Mouse (Mus musculus) ES-E14 (cell line): ENCODE data around the gene Rptor.

Source experiments
- CHD2 ChIP-seq: IDR thresholded peaks from 2 replicates; pipeline ENCODE4 v1.6.1; 2014; ENCODE audit warnings: mild to moderate bottlenecking, low read depth, low read length, inconsistent platforms
- ZC3H11A ChIP-seq: IDR thresholded peaks from 2 replicates; pipeline ENCODE4 v1.6.1; 2012; ENCODE audit warnings: low read depth, mild to moderate bottlenecking, inconsistent platforms, low read length, borderline replicate concordance
- ZNF384 ChIP-seq: IDR thresholded peaks from 2 replicates; pipeline ENCODE4 v1.6.1; 2012; ENCODE audit warnings: low read depth, low read length, inconsistent platforms

DNA sequence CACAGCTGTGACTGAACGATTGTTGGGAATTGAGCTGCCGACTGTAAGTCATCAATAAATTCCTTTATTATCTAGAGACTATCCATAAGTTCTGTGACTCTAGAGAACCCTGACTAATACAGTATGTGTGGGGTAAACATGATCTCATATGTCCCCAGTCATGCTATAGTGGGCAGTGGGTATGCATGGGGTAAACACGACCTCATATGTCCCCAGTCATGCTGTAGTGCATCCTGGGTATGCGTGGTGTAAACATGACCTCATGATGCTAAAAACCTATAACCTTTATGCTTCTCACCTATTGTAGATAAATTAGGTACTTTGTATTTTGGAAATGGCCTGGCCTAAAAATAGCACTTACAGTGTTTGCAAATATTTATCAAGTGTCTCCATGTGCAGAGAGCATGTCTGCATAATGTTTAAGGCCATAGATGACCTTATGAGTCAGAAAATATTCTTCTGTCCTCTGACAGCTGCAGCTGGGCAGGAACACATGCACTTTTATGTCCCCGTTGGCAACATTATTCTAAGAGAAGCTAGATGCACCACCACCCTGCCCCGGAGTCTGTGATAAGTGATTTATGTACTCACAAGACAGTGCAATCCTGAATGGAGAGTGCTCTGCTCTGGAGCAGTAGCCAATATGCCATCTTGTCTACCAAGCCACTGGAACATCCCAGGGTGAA lies 102.8 kb downstream of the Rptor start:
- no peak for TF ChIP-seq CHD2
- no peak for TF ChIP-seq ZC3H11A
- no peak for TF ChIP-seq ZNF384
